Mouse (Mus musculus): Measurements from ENCODE around the gene Coch.

- no peak for TF ChIP-seq GATA1 (IDR thresholded peaks at IDR 0.05; ENCODE audit: low read length)
- TF ChIP-seq TAL1 (IDR thresholded peaks at IDR 0.05; ENCODE audit: low read length): no peak
These were observed 49.7 kb upstream of the Coch start for GRCm38 (mm10) chr12:51543402-51543960.
